Mouse (Mus musculus) heart, adult 8-10 months (tissue): ENCODE measurements at regions not wholly inside any gene's neighbourhood (a gene's known extent, or its start where the extent isn't known, plus 50 kb on each side); places are given as distances from the start of the nearest gene placed in this dataset.
A peak's percentile ranks its signal among the peaks of the same experiment; 100 is the strongest.
"Not testable (repeated sequence)": the region's sequence is repeated elsewhere in the genome, so short reads cannot be mapped to it uniquely, and the experiment has no call there.

Experiments used
- DNase-seq: peaks from one replicate; pipeline ENCODE4 v3.0.0; 2022; ENCODE audit warnings: low spot score

- DNase-seq = no peak
These were observed 1939.3 kb downstream of the 9330182O14Rik start for GRCm38 (mm10) chr15:42073486-42073885.

- no peak for DNase-seq
These were observed 1948.3 kb downstream of the 9330182O14Rik start for GRCm38 (mm10) chr15:42082436-42082835.

- peak; percentile 5 for DNase-seq
These were observed 1966.6 kb downstream of the 9330182O14Rik start for GRCm38 (mm10) chr15:42100730-42101129.

DNA sequence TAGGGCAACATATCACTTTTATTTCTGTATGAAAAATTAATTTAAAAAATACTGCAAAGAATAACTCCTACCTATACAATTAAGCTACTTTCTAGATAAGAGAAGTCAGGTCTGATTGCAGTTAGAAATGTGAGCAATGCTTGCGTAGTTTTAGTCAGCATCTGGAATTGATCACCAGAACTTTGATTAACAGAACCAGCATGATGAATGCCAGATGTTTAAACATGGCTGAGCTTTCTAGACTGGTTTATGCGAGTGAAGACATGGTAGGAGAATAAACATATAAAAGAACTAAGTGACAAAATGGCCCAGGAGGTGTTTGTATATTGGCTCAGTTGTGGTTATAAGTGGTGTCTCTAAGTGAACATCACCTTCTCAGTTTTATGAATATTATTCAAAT, 1970.7 kb downstream of the 9330182O14Rik start:
- no peak for DNase-seq

DNA sequence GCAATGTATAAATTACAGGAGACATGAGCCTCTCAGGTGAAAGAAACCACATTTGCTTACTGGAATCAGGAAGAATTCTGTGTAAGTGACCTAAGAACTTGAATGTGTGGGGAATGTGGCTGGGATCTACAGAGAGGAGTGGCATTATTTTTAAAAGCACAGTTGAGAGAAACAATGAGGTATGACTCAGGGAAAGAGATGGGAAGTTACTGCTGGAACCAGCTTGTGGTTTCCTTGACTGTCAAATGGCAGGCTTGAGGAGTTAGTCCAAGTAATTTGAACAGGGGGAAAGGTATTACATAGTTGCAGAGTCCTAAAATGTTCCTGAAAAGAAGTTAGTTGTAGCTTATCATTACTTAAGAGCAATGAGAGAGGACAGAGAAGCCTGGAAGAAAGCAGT, 1972.9 kb downstream of the 9330182O14Rik start:
- no peak for DNase-seq

- no peak for DNase-seq
These were observed 1977.6 kb downstream of the 9330182O14Rik start for GRCm38 (mm10) chr15:42111811-42112210.

DNA sequence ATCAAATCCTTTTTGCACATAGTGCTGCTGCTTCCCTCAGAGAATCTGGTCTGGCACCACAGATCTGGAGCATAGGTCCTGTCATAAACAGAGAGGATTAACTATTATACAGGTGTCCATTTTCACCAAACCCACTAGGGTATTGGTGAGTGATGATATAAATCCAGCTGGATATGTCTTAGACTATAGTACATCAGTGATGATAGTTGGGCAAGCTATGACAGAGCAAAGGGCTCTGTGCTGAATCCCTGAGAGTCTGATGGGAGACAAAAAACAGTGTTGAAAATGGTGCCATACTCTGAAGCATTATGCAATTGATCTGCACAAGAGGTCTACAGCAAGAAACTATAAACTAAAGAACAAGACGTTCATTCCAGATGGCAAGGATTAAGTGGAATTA, 1993.3 kb downstream of the 9330182O14Rik start:
- no peak for DNase-seq

GRCm38 (mm10) chr15:42128976-42129375, 1994.8 kb downstream of the 9330182O14Rik start:
- no peak for DNase-seq

DNA sequence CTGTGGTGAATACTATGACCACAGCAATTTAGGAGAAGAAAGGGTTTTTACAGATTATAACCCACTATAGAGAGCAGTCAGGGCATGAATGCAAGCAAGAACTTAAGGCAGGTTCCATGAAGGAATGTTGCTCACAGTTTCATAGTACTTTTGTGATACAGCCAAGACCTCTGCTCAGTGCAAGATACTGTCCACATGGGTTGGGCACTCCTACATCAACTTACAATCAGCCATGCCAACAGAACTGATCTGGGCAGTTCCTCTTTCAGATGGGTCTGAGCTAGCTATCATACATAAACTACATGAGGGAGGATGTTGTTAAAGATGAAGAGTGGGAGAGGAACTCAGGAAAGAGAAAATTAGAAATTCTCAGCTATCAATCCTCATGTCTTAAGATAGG, 2032.4 kb downstream of the 9330182O14Rik start:
- no peak for DNase-seq

DNA sequence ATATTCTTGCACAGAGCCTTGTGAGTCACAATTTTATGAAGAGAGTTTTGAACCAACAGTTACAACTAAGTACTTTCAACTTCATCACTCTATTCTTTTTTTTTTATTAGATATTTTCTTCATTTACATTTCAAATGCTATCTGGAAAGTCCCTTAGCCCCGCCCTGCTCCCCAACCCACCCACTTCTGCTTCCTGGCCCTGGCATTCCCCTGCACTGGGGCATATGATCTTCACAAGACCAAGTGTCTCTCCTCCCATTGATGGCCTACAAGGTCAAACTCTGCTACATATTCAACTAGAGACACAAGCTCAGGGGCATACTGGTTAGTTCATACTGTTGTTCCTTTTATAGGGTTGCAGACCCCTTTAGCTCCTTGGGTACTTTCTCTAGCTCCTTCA, 2043.6 kb downstream of the 9330182O14Rik start:
- DNase-seq = not testable (repeated sequence)

- peak; percentile 10 for DNase-seq
These were observed 2073.2 kb downstream of the 9330182O14Rik start for GRCm38 (mm10) chr15:42207187-42207846.

GRCm38 (mm10) chr15:42219496-42219895, 2085.3 kb downstream of the 9330182O14Rik start:
- DNase-seq = no peak

DNA sequence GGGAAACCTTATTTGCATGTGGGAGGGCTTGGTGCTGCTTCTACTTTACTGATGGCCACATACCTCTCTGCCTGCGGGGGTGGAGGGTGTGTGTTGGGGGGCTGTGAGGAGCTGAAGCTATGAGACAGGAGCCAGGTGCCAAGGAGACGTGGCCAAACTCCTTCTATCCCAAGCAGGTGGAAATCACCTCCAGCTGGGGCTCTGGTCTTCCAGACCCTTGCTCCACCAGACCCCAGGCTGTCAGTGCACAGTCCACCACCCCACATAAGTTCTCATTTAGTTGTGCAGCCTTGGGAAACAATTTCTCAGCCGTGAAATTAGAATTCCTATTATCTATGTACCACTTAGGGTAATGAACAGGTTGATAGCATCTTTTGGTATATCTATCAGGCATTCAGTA, 2085.8 kb downstream of the 9330182O14Rik start:
- no peak for DNase-seq

DNA sequence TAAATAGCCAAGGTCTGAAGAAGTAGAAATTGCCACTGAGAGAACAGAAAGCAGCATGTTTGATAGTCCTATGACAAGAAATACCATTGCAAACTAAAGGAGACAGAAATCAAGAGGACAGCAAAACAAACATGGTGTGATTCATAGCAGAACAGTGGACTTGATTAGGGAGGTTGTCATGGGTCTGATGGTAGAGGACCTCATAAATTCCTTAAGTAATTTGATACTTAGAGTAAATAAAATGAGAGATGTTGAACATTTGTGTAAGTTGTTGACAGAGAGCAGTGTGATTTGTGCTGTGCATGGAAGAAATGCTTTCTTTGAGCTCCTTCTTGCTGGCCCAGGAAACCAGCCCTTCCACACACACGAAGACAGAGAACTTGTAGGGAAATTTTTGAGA, 2090.8 kb downstream of the 9330182O14Rik start:
- no peak for DNase-seq

- DNase-seq = no peak
These were observed 2097.5 kb downstream of the 9330182O14Rik start for GRCm38 (mm10) chr15:42231692-42232091.

DNA sequence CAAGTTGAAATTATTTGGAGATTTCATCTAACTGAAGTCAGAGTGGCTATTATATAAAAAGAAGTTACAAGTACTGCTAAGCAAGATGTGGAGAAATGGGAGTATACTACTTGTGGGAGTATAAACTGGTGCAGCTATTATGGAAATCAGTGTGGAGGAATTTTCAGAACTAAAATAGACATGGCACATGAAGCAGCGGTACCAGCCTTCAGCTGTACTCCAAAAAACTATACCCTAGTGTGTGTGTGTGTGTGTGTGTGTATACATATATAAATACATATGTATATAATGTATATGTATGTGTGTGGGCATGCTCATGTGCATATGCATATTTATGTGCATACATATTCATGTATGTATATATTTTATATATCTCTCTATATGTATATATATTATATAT, 2112.6 kb downstream of the 9330182O14Rik start:
- no peak for DNase-seq

- DNase-seq = peak; percentile 1
These were observed 2118.7 kb downstream of the 9330182O14Rik start for GRCm38 (mm10) chr15:42252730-42253330.

- no peak for DNase-seq
These were observed 2122.2 kb downstream of the 9330182O14Rik start for GRCm38 (mm10) chr15:42256343-42256742.

GRCm38 (mm10) chr15:42275117-42275516, 2141.0 kb downstream of the 9330182O14Rik start:
- no peak for DNase-seq

- no peak for DNase-seq
These were observed 2143.1 kb downstream of the 9330182O14Rik start for GRCm38 (mm10) chr15:42277247-42277646.

- DNase-seq = no peak
These were observed 2146.6 kb downstream of the 9330182O14Rik start for GRCm38 (mm10) chr15:42280810-42281209.

GRCm38 (mm10) chr15:42296406-42296805, 2162.2 kb downstream of the 9330182O14Rik start:
- DNase-seq = no peak

- no peak for DNase-seq
These were observed 2163.3 kb downstream of the 9330182O14Rik start for GRCm38 (mm10) chr15:42297430-42297829.

- no peak for DNase-seq
These were observed 2167.8 kb downstream of the 9330182O14Rik start for GRCm38 (mm10) chr15:42301956-42302355.
